8 mouse cellular contexts compared by ENCODE assay signal in genomic region chr6:120566911-120567909, GRCm38 (mm10). TPM values are rescaled to one million over a fixed set of nuclear protein-coding genes. Genes with fewer than 3 reads are reported as not detected.
DNase-seq lines count a peak whose midpoint lies in the region; ATAC-seq lines count a peak whose summit lies in the region.
"Had no signal": no experiment of that assay in that cellular context is flagged by ENCODE, and none has a peak within 500 bp of the region (broad histone marks: within the 10 kb centered on the region; RNA-seq: fewer than 3 reads in every experiment).

No protein-coding gene starts in this region.

- no peak overlapping the region for H3K4me3 ChIP-seq in midbrain, embryonic 14.5 days (replicated peaks; ENCODE audit: low read depth, low read length)
- no peak overlapping the region for H3K4me3 ChIP-seq in midbrain, embryonic 13.5 days (replicated peaks)
- no peak overlapping the region for H3K4me3 ChIP-seq in embryonic facial prominence, embryonic 11.5 days (ENCODE audit: low read depth, low read length)
- no peak overlapping the region for H3K4me3 ChIP-seq in liver, embryonic 13.5 days (replicated peaks)

- 56% methylated on average over 18 of the region's 18 CpGs for WGBS in midbrain, embryonic 14.5 days
- 61% methylated on average over 18 of the region's 18 CpGs for WGBS in midbrain, embryonic 13.5 days
- WGBS in embryonic facial prominence, embryonic 11.5 days: 59% methylated on average over 18 of the region's 18 CpGs
- 65% methylated on average over 18 of the region's 18 CpGs for WGBS in liver, embryonic 13.5 days (ENCODE audit: insufficient replicate concordance)

- no peaks in the 10 kb centered on the region for H3K4me1 ChIP-seq in midbrain, embryonic 14.5 days (ENCODE audit: control insufficient read depth, insufficient read depth, low read length)
- H3K4me1 ChIP-seq in midbrain, embryonic 13.5 days (replicated peaks): peaks cover 4% of the 10 kb centered on the region
- H3K4me1 ChIP-seq in embryonic facial prominence, embryonic 11.5 days (ENCODE audit: control insufficient read depth, insufficient read depth, low read length): no peaks in the 10 kb centered on the region
- H3K4me1 ChIP-seq in liver, embryonic 13.5 days (replicated peaks): peaks cover 24% of the 10 kb centered on the region

- H3K27ac ChIP-seq in midbrain, embryonic 14.5 days (replicated peaks; ENCODE audit: low read depth, low read length): no peak overlapping the region
- no peak overlapping the region for H3K27ac ChIP-seq in midbrain, embryonic 13.5 days
- H3K27ac ChIP-seq in embryonic facial prominence, embryonic 11.5 days (replicated peaks; ENCODE audit: low read depth, low read length): no peak overlapping the region
- H3K27ac ChIP-seq in liver, embryonic 13.5 days: peak overlapping the region; percentile 29; the same call in 1 of the 2 replicates
- H3K27ac ChIP-seq: liver, embryonic 14.5 days had no signal

- H3K36me3 ChIP-seq in midbrain, embryonic 14.5 days (ENCODE audit: control insufficient read depth, insufficient read depth, low read length): no peaks in the 10 kb centered on the region
- H3K36me3 ChIP-seq in midbrain, embryonic 13.5 days: no peaks in the 10 kb centered on the region
- H3K36me3 ChIP-seq in embryonic facial prominence, embryonic 11.5 days (replicated peaks; ENCODE audit: control insufficient read depth, insufficient read depth, low read depth, low read length): no peaks in the 10 kb centered on the region
- H3K36me3 ChIP-seq in liver, embryonic 13.5 days: no peaks in the 10 kb centered on the region

- no peak overlapping the region for H3K9ac ChIP-seq in midbrain, embryonic 14.5 days (replicated peaks; ENCODE audit: low read length)
- no peak overlapping the region for H3K9ac ChIP-seq in midbrain, embryonic 13.5 days (replicated peaks)
- H3K9ac ChIP-seq in embryonic facial prominence, embryonic 11.5 days (replicated peaks; ENCODE audit: low read length): no peak overlapping the region
- H3K9ac ChIP-seq in liver, embryonic 13.5 days: peak overlapping the region; percentile 22; the same call in 1 of the 2 replicates
- H3K9ac ChIP-seq: liver, embryonic 14.5 days had no signal

- peak; percentile 42 for DNase-seq in midbrain, embryonic 14.5 days
- DNase-seq in embryonic facial prominence, embryonic 11.5 days (ENCODE audit: low spot score): peak; percentile 32
- DNase-seq in liver, embryonic 13.5 days: no peak
- peak; percentile 66 to 75 for DNase-seq in spleen, adult 18-20 months
- no peak for DNase-seq in right cerebral cortex, postnatal 36 days (ENCODE audit: low spot score in 2 of 2)
- DNase-seq in cerebellum, postnatal 4 days (ENCODE audit: low spot score in 2 of 2): no peak

- no peak for ATAC-seq in midbrain, embryonic 14.5 days (ENCODE audit: low FRiP score, low TSS enrichment)
- ATAC-seq in midbrain, embryonic 13.5 days: no peak
- ATAC-seq in embryonic facial prominence, embryonic 11.5 days (replicated peaks; ENCODE audit: insufficient number of reproducible peaks, low FRiP score, low TSS enrichment, low read depth): no peak
- peak; percentile 37; the same call in 1 of the 2 replicates for ATAC-seq in liver, embryonic 13.5 days (ENCODE audit: low read depth)

- no peaks in the 10 kb centered on the region for H3K27me3 ChIP-seq in midbrain, embryonic 14.5 days (ENCODE audit: control insufficient read depth, insufficient read depth, low read length)
- H3K27me3 ChIP-seq in midbrain, embryonic 13.5 days: no peaks in the 10 kb centered on the region
- no peaks in the 10 kb centered on the region for H3K27me3 ChIP-seq in embryonic facial prominence, embryonic 11.5 days (ENCODE audit: control insufficient read depth, insufficient read depth, low read length)
- no peaks in the 10 kb centered on the region for H3K27me3 ChIP-seq in liver, embryonic 13.5 days

- H3K4me2 ChIP-seq in midbrain, embryonic 14.5 days (ENCODE audit: low read length): no peak overlapping the region
- no peak overlapping the region for H3K4me2 ChIP-seq in midbrain, embryonic 13.5 days (replicated peaks)
- H3K4me2 ChIP-seq in embryonic facial prominence, embryonic 11.5 days (ENCODE audit: low read depth, low read length): no peak overlapping the region
- H3K4me2 ChIP-seq in liver, embryonic 13.5 days: no peak overlapping the region

- H3K9me3 ChIP-seq in midbrain, embryonic 14.5 days (ENCODE audit: control insufficient read depth, low read length): no peaks in the 10 kb centered on the region
- no peaks in the 10 kb centered on the region for H3K9me3 ChIP-seq in midbrain, embryonic 13.5 days
- no peaks in the 10 kb centered on the region for H3K9me3 ChIP-seq in embryonic facial prominence, embryonic 11.5 days (replicated peaks; ENCODE audit: control insufficient read depth, low read length)
- no peaks in the 10 kb centered on the region for H3K9me3 ChIP-seq in liver, embryonic 13.5 days (replicated peaks)

RNA-seq across cellular contexts. Expression of gene Hdhd5, which starts 36.1 kb away (rescaled TPM):
- polyA plus RNA-seq in midbrain, embryonic 14.5 days (2014; fragmentation: Nextera tagmentation; extraction: Ambion mirVana): 9.6 and 10.9 TPM in 2 replicates
- polyA plus RNA-seq in midbrain, embryonic 13.5 days (2015; fragmentation: Nextera tagmentation; extraction: Ambion mirVana): 14.5 and 15.3 TPM in 2 replicates
- polyA plus RNA-seq in embryonic facial prominence, embryonic 11.5 days (2014; fragmentation: Nextera tagmentation; extraction: Ambion mirVana): 13.3 and 14.2 TPM in 2 replicates
- polyA plus RNA-seq in liver, embryonic 13.5 days (2015; fragmentation: Nextera tagmentation; extraction: Ambion mirVana): 11.5 and 12.5 TPM in 2 replicates

Comparison
In these comparisons a context has a peak if more than half of its experiments do, and no peak if none do; other contexts are left out.
1. DNase-seq: peak in midbrain, embryonic 14.5 days (single experiment), embryonic facial prominence, embryonic 11.5 days (single experiment) and spleen, adult 18-20 months (2 of 2); none in liver, embryonic 13.5 days (single experiment), right cerebral cortex, postnatal 36 days (0 of 2) and cerebellum, postnatal 4 days (0 of 2).